Mouse (Mus musculus) spleen, adult 2 months (tissue): Measurements from ENCODE around the gene Akna.

Source experiments
- CTCF ChIP-seq: fragments of 200-500 bp; IDR thresholded peaks from 2 replicates; pipeline ENCODE4 v1.5.1; 2011; ENCODE audit warnings: mild to moderate bottlenecking, inconsistent platforms; ENCODE audit not compliant: insufficient read depth, insufficient read length, insufficient replicate concordance; ENCODE audit errors: extremely low read depth
- POLR2A ChIP-seq: fragments of 200-500 bp; IDR thresholded peaks from 2 replicates; pipeline ENCODE4 v1.6.1; 2011; ENCODE audit warnings: low read depth, low read length, inconsistent platforms

DNA sequence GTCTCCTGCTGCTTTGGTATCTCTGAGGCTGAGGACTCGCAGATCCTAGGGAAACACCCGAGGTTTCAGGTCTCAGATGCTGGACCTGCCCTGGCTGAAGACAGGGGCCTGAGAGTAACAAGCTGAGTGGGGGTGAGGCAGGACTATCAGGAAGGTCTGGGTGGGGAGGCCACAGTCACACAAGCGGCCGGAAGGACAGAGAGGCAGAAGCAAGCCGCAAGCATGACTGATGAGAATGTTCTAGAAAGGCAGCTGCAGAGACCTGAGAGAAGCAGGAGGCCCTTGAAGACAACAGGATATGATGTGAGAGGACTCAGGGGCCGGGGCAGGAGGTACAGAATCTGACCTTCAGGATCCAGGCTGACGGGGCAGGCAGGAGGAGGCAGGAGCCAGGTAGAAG, 1.1 kb upstream of the Akna start:
- TF ChIP-seq POLR2A (peak; percentile 49), CTCF (no peak)
